Mouse (Mus musculus) heart, embryonic 13.5 days (tissue): ENCODE measurements around the gene Trappc10. TPM values are rescaled to one million over a fixed set of nuclear protein-coding genes. Genes with fewer than 3 reads are reported as not detected.

Source experiments
- ATAC-seq: fragments of 200-750 bp; cut with Nextera tagmentation; 2 replicates; pipeline ENCODE4 v1.8.0; 2017; ENCODE audit warnings: moderate TSS enrichment; ENCODE audit not compliant: insufficient number of reproducible peaks, low FRiP score, low TSS enrichment; ENCODE audit errors: extremely low read depth
- H3K27ac ChIP-seq: fragments of 300-500 bp; sonication (generic); replicated peaks from 2 replicates; pipeline ENCODE4 v1.5.1; 2015; ENCODE audit warnings: moderate library complexity, mild to moderate bottlenecking, inconsistent platforms
- H3K27me3 ChIP-seq: fragments of 300-500 bp; sonication (generic); replicated peaks from 2 replicates; pipeline ENCODE4 v1.6.1; 2015; ENCODE audit warnings: mild to moderate bottlenecking, inconsistent platforms
- H3K36me3 ChIP-seq: fragments of 300-500 bp; sonication (generic); 2 replicates; pipeline ENCODE4 v1.6.1; 2015; ENCODE audit warnings: mild to moderate bottlenecking, inconsistent platforms
- H3K4me1 ChIP-seq: fragments of 300-500 bp; sonication (generic); 2 replicates; pipeline ENCODE4 v1.6.1; 2015; ENCODE audit warnings: inconsistent platforms
- H3K4me2 ChIP-seq: fragments of 300-500 bp; sonication (generic); 2 replicates; pipeline ENCODE4 v1.6.1; 2015; ENCODE audit warnings: inconsistent platforms, mild to moderate bottlenecking, moderate library complexity
- H3K4me3 ChIP-seq: fragments of 300-500 bp; sonication (generic); 2 replicates; pipeline ENCODE4 v1.5.1; 2015; ENCODE audit warnings: moderate library complexity, mild to moderate bottlenecking, inconsistent platforms
- H3K9ac ChIP-seq: fragments of 300-500 bp; sonication (generic); 2 replicates; pipeline ENCODE4 v1.6.1; 2015; ENCODE audit warnings: inconsistent platforms, mild to moderate bottlenecking, moderate library complexity
- H3K9me3 ChIP-seq: fragments of 300-500 bp; sonication (generic); 2 replicates; pipeline ENCODE4 v1.6.1; 2016; ENCODE audit warnings: inconsistent platforms
- WGBS: fragments of 180-500 bp; shearing (Covaris S2); methylation state at CpG from one replicate; pipeline ENCODE4 v1.1.7; 2015; ENCODE audit warnings: mixed read lengths; 5-methylcytosine and 5-hydroxymethylcytosine counted together
- polyA plus RNA-seq: library from polyadenylated mRNA; unstranded; fragments of >200 nt; fragmentation: Nextera tagmentation; extraction: Ambion mirVana; gene quantifications from 2 replicates; pipeline ENCODE4 v1.2.1, GENCODE M21; 2015

Gene Trappc10
- polyA plus RNA-seq, 1 experiment from 2014 or later: 11.1 TPM

DNA sequence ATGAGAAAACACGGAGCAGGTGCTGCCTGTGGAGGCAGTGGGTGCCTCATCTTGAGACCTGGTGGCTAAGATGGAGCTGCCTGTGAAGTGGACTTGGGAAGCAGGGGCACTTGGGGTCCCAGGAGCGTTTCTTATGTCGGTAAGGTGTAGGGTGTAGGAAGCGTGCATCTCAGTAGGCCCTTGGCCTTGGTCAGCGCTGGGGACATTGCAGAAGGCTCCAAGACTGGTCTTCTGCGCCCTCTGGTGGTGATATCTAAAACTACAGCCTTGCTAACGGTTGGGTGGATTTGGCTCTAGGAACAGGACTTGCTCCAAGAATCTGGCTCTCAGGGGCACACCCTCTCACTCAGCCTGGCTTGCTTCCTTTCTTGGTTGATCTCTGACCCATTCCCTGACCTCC lies 84.5 kb downstream of the Trappc10 start:
- no peaks in the 10 kb centered on the region for H3K27me3 ChIP-seq
- 7% methylated on average over 7 of the region's 7 CpGs for WGBS
- no peaks in the 10 kb centered on the region for H3K9me3 ChIP-seq
- H3K9ac ChIP-seq: peak overlapping the region; percentile 17; the same call in 1 of the 2 replicates
- H3K4me1 ChIP-seq: peaks cover 9% of the 10 kb centered on the region
- peak overlapping the region; percentile 65 for H3K4me2 ChIP-seq
- peaks cover 41% of the 10 kb centered on the region for H3K36me3 ChIP-seq
- peak overlapping the region; percentile 32 for H3K4me3 ChIP-seq
- H3K27ac ChIP-seq: no peak overlapping the region
- peak; percentile 47 for ATAC-seq

DNA sequence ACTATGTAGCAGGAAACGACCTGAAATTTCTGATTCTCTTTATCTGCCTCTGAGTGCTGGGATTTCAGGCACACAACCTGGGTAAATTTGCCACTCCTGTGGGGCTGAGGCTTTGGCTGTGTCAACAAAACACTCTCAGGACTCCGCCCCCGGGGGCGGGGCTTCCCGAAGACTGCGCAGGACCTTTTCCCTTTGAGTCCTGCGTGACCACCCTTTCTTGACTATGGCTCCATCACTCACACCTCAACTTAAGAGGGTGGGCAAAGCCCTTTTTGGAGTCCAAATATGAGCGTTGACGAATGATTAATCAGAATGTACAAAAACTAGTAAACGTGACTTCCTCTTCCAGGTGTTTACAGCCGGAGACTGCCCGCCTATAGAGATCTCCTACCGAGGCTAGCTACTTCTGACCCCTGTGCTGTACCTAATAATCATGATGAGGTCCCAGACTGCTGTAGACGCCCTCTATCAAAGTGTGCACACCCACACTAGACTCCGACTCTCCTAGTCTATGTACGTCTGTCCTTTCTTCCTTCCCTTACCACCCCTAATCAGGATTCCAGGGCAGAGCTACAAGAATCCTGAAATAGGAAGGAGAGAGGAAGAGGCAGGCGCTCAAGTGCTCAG lies 85.1 kb downstream of the Trappc10 start:
- Histone ChIP-seq H3K4me1 (peaks cover 9% of the 10 kb centered on the region), H3K9ac (peak overlapping the region; percentile 17), H3K27me3 (no peaks in the 10 kb centered on the region), H3K4me2 (peak overlapping the region; percentile 65), H3K4me3 (peak overlapping the region; percentile 32), H3K9me3 (no peaks in the 10 kb centered on the region), H3K27ac (no peak overlapping the region), H3K36me3 (peaks cover 36% of the 10 kb centered on the region)
- no peak for ATAC-seq
- 18% methylated on average over 17 of the region's 17 CpGs for WGBS

DNA sequence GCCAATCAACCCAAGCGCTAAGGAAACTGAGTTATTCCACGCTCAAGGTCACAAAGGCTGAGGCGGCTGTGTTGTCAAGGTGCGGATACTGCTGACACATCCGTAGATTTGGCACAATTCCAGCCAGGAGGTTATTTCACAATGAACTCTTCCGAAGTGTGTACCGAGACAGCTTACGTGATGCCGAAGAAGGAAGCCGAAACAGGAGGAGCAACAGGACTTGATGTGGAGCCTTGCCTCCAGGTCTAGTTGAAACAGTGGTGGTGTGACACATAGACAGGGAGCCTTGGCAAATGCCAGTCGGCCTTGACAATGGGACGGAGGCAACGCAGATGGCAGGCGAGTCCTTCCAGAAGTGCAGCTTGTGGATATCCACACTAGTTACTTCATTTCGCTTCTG lies 86.4 kb downstream of the Trappc10 start:
- peaks cover 9% of the 10 kb centered on the region for H3K4me1 ChIP-seq
- H3K9ac ChIP-seq: no peak overlapping the region
- 80% methylated on average over 15 of the region's 15 CpGs for WGBS
- H3K27me3 ChIP-seq: no peaks in the 10 kb centered on the region
- no peak overlapping the region for H3K27ac ChIP-seq
- H3K36me3 ChIP-seq: peaks cover 24% of the 10 kb centered on the region
- no peak overlapping the region for H3K4me2 ChIP-seq
- H3K9me3 ChIP-seq: no peaks in the 10 kb centered on the region
- no peak for ATAC-seq
- no peak overlapping the region for H3K4me3 ChIP-seq

DNA sequence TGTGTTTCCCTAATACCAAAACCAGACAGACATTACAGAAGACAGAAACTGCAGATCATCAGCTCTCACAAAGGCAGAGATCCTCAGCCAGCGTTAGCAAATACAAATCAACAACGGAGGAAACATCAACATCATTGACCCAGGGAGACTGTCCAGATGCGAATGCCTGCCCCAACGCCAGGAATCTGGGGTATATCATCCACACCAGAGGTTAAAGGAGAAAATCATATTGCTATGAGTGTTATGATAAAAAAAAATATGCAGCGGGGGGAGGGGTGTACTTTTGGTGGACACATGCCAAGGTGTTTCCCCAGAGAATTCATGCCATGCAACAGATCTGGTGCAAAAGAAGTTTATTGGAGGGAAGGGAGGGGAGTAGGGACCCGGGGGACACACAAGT lies 87.5 kb downstream of the Trappc10 start:
- H3K4me1 ChIP-seq: peaks cover 9% of the 10 kb centered on the region
- H3K4me3 ChIP-seq: no peak overlapping the region
- ATAC-seq: no peak
- no peak overlapping the region for H3K4me2 ChIP-seq
- H3K27ac ChIP-seq: no peak overlapping the region
- no peak overlapping the region for H3K9ac ChIP-seq
- peaks cover 13% of the 10 kb centered on the region; the same call in 1 of the 2 replicates for H3K36me3 ChIP-seq
- 58% methylated on average over 6 of the region's 6 CpGs for WGBS
- H3K27me3 ChIP-seq: 0 out of 2 replicates have a peak, but pooled peaks cover 1% of the 10 kb centered on the region
- H3K9me3 ChIP-seq: no peaks in the 10 kb centered on the region

DNA sequence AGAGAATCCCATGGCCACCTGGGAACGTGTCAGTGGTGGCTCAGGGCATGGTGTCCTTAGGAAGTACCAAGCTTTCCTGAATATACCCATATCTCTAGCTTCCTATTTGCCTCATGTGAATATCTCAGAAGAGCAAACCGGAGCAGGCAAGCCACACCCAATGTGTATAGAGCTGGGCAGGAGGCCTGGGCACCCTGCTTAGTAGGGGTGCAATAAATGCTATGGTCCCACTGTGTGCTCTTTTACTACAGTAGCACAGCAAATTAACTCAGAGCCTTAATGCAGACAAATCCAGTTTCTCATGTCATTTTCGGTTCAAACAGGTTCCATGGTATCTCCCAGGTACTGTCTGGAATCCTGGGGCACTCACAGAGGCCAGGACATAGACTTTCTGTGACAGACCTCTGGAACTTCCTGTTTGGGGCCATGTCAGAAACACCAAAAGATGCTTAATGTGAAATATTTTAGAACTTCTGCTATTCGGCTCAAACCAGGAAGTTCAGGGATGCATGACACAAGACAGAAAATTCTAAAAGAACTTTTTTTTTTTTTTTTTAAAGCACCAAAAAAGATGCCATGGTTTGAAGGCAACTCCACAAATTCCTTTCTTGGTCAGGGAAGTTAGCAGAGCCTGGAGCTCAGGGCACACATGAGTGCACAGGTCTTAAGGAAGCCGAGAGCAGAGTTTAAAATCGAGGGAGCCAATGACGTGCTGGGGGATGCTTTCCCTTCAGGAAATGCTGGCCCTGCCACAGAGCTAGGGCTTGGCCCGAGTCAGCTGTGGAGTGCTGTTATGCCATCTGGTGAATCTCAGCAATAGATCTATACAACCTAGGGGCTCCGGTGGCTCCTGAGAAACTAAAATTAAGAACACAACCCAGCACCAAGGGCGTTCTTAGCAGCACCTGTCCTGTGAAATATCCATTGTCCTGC lies 95.3 kb downstream of the Trappc10 start:
- H3K27me3 ChIP-seq: 0 out of 2 replicates have a peak, but pooled peaks cover 12% of the 10 kb centered on the region
- no peaks in the 10 kb centered on the region for H3K36me3 ChIP-seq
- H3K4me1 ChIP-seq: peaks cover 3% of the 10 kb centered on the region; the same call in 1 of the 2 replicates
- no peak overlapping the region for H3K27ac ChIP-seq
- no peak overlapping the region for H3K4me2 ChIP-seq
- 60% methylated on average over 10 of the region's 10 CpGs for WGBS
- ATAC-seq: no peak
- H3K4me3 ChIP-seq: no peak overlapping the region
- no peak overlapping the region for H3K9ac ChIP-seq
- no peaks in the 10 kb centered on the region for H3K9me3 ChIP-seq

DNA sequence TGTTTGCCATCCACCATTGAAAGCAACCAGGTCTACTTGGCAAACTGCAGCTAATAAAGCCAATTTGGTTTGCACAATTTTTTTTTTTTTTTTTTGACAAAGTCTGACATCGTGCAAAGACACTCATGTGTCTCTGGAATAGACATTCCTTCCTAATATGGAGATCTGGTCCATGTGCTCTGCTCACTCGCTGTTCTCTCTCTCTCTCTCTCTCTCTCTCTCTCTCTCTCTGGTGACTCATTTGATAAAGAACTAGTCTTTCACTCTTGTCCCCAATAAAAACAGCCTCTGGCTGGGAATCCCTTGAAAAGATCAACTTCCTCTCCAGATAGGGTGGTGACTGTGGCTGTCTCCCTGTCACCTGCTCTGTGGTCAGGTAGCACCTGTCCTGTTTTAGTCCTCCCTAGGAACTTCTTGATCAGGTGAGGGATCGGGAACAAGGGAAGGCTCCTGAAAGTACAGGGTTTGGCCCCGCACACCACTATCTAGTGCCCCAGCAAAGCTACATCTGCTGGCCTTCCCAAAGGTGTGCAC lies 96.5 kb downstream of the Trappc10 start:
- WGBS: 57% methylated on average over 4 of the region's 4 CpGs
- H3K27me3 ChIP-seq: 0 out of 2 replicates have a peak, but pooled peaks cover 12% of the 10 kb centered on the region
- no peak for ATAC-seq
- no peak overlapping the region for H3K9ac ChIP-seq
- no peaks in the 10 kb centered on the region for H3K9me3 ChIP-seq
- H3K36me3 ChIP-seq: no peaks in the 10 kb centered on the region
- no peak overlapping the region for H3K27ac ChIP-seq
- H3K4me1 ChIP-seq: peaks cover 3% of the 10 kb centered on the region; the same call in 1 of the 2 replicates
- H3K4me3 ChIP-seq: no peak overlapping the region
- H3K4me2 ChIP-seq: no peak overlapping the region

DNA sequence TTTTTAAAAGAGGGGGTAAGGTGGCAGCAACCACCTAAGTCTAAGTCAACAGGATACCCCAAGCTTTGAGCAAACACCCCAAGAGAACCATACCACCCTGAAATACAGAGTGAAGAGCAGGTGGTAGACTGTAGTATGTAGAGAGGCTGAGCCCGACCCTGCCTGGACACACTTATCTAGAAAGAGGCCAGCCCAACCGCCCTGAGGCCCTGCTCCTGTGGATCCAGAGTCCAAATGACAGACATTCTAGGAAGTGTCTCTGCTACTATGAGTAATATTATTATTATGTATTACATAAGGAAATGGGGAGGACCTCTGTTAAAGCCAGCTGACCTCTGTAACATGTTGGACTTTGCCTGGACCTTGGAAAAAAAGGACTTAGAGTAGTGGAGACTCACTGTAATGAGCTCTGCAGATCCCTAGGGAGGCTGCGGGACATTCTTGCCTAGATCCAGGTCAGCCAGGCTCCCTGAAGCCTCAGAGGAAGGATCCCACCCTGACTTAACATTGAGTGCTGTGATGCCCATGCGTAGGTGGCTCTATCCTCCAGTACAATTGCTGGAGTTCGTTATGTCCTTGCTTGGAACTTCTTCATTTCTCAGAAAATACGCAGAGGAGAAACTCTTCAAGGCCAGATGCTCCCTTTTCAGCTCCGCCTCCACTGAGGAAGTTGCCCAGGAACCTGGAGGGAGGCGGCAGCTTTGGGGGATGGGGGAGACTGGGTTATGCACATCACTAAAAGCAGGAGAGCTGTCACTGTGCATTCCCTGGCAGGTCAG lies 100.5 kb downstream of the Trappc10 start:
- H3K4me2 ChIP-seq: no peak overlapping the region
- H3K36me3 ChIP-seq: no peaks in the 10 kb centered on the region
- peaks cover 13% of the 10 kb centered on the region for H3K4me1 ChIP-seq
- H3K4me3 ChIP-seq: no peak overlapping the region
- H3K27ac ChIP-seq: no peak overlapping the region
- no peak for ATAC-seq
- no peak overlapping the region for H3K9ac ChIP-seq
- H3K9me3 ChIP-seq: no peaks in the 10 kb centered on the region
- 39% methylated on average over 8 of the region's 8 CpGs for WGBS
- no peaks in the 10 kb centered on the region for H3K27me3 ChIP-seq

DNA sequence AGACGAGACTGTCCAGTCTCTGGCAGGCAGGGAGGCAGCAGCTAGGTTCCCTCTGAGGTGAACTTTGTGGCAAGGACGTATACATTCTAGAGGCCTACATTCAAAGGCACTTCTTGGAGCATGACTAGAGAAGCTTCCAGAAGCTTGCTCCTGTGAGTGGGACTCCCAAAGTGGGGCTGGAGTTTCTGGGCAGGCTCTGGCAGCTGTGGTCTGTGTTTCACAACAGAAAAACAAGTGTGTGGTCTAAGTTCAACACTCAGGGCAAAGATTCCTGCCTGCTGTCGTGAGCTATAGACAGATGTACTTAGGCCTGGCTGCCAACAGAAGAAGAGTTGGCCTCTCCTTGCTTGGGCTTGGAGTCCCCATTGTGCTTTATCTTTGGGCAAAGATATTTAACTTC lies 103.6 kb downstream of the Trappc10 start:
- no peak overlapping the region for H3K4me3 ChIP-seq
- ATAC-seq: no peak
- no peaks in the 10 kb centered on the region for H3K9me3 ChIP-seq
- H3K27ac ChIP-seq: no peak overlapping the region
- H3K9ac ChIP-seq: no peak overlapping the region
- no peaks in the 10 kb centered on the region for H3K36me3 ChIP-seq
- WGBS: 74% methylated on average over 3 of the region's 3 CpGs
- peaks cover 16% of the 10 kb centered on the region for H3K4me1 ChIP-seq
- no peaks in the 10 kb centered on the region for H3K27me3 ChIP-seq
- no peak overlapping the region for H3K4me2 ChIP-seq

DNA sequence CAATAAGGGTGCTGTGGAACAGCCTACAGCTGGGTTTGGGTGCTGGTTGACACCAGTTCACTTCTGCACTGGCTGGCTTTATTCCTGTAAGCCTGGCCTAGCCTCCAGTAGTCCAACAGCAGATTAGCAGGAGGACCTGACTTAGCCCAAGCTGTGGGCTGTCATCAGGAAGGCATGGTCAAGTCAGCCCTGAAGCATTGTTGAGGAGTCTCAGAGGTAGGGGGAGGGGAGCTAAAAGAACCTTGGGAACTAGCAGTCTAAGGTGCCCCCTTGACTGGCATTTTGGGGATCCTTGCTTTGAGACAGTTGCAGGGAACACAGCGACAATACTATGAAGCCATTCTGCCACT lies 104.2 kb downstream of the Trappc10 start:
- no peak overlapping the region for H3K27ac ChIP-seq
- WGBS: 91% methylated on average over 1 of the region's 1 CpGs
- H3K4me1 ChIP-seq: peaks cover 22% of the 10 kb centered on the region
- H3K4me2 ChIP-seq: no peak overlapping the region
- H3K9me3 ChIP-seq: no peaks in the 10 kb centered on the region
- H3K36me3 ChIP-seq: no peaks in the 10 kb centered on the region
- no peaks in the 10 kb centered on the region for H3K27me3 ChIP-seq
- no peak overlapping the region for H3K9ac ChIP-seq
- H3K4me3 ChIP-seq: no peak overlapping the region
- ATAC-seq: no peak

DNA sequence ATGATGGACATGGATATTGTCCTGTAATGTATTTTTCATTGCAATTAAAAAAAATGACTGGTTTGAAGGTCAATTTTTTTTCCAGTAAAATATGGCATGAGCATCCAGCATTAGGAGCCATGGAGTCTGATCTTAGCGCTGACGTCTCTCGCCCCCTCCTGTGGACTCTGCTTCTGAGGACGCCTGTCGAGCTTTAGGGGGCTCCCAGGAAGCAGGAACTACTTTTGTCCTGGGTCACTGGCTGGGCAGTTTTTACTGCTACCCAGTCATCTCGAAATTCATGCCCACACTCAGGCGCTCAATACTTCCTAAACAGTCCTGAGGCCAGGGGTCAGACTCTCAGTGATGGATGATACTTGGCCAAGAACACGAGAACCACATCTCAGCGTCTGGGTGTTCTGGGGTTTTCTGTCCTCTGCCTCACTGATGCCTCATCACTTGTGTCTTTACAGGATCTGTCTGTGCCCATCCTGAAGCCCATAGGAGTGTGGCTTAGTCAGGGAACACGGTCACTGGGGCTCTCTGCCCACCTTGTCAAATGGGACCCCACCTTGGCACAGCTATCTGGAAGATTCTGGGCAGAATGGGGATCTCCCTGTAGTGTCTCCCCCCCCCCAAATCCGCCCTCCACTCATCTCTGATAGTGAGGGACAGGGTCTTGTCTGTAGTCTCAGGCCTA lies 104.7 kb downstream of the Trappc10 start:
- 71% methylated on average over 11 of the region's 11 CpGs for WGBS
- no peak for ATAC-seq
- H3K27me3 ChIP-seq: no peaks in the 10 kb centered on the region
- no peaks in the 10 kb centered on the region for H3K36me3 ChIP-seq
- H3K27ac ChIP-seq: 0 out of 2 replicates have a peak overlapping the region, but pooled peaks have one; percentile 9
- no peak overlapping the region for H3K4me3 ChIP-seq
- H3K4me1 ChIP-seq: peaks cover 27% of the 10 kb centered on the region
- H3K9me3 ChIP-seq: no peaks in the 10 kb centered on the region
- no peak overlapping the region for H3K4me2 ChIP-seq
- no peak overlapping the region for H3K9ac ChIP-seq
